Mouse (Mus musculus) forebrain, embryonic 12.5 days (tissue): ENCODE data around the gene Ptgis. TPM values are rescaled to one million over a fixed set of nuclear protein-coding genes. Genes with fewer than 3 reads are reported as not detected.

ENCODE experiments used
- ATAC-seq: fragments of 200-750 bp; cut with Nextera tagmentation; 2 replicates; pipeline ENCODE4 v1.8.0; 2017; ENCODE audit warnings: moderate TSS enrichment; ENCODE audit not compliant: low FRiP score
- H3K27ac ChIP-seq: fragments of 300-500 bp; sonication (generic); 2 replicates; pipeline ENCODE4 v1.5.1; 2016; ENCODE audit warnings: mild to moderate bottlenecking
- H3K27me3 ChIP-seq: fragments of 300-500 bp; sonication (generic); 2 replicates; pipeline ENCODE4 v1.6.1; 2016; ENCODE audit warnings: mild to moderate bottlenecking
- H3K36me3 ChIP-seq: fragments of 300-500 bp; sonication (generic); replicated peaks from 2 replicates; pipeline ENCODE4 v1.6.1; 2016; ENCODE audit warnings: mild to moderate bottlenecking
- H3K4me1 ChIP-seq: fragments of 300-500 bp; sonication (generic); 2 replicates; pipeline ENCODE4 v1.6.1; 2016
- H3K4me2 ChIP-seq: fragments of 300-500 bp; sonication (generic); 2 replicates; pipeline ENCODE4 v1.6.1; 2016; ENCODE audit warnings: mild to moderate bottlenecking, moderate library complexity
- H3K4me3 ChIP-seq: fragments of 300-500 bp; sonication (generic); replicated peaks from 2 replicates; pipeline ENCODE4 v1.5.1; 2016; ENCODE audit warnings: mild to moderate bottlenecking
- H3K9ac ChIP-seq: fragments of 300-500 bp; sonication (generic); 2 replicates; pipeline ENCODE4 v1.6.1; 2016; ENCODE audit warnings: mild to moderate bottlenecking
- H3K9me3 ChIP-seq: fragments of 300-500 bp; sonication (generic); 2 replicates; pipeline ENCODE4 v1.6.1; 2016
- WGBS: fragments of 180-500 bp; shearing (Covaris S2); methylation state at CpG from one replicate; pipeline ENCODE4 v1.1.7; 2016; 5-methylcytosine and 5-hydroxymethylcytosine counted together
- polyA plus RNA-seq: library from polyadenylated mRNA; unstranded; fragments of >200 nt; fragmentation: Nextera tagmentation; extraction: Ambion mirVana; gene quantifications from 2 replicates; pipeline ENCODE4 v1.2.1, GENCODE M21; 2016

Gene Ptgis
- polyA plus RNA-seq, 1 experiment from 2014 or later = 6.0 TPM

DNA sequence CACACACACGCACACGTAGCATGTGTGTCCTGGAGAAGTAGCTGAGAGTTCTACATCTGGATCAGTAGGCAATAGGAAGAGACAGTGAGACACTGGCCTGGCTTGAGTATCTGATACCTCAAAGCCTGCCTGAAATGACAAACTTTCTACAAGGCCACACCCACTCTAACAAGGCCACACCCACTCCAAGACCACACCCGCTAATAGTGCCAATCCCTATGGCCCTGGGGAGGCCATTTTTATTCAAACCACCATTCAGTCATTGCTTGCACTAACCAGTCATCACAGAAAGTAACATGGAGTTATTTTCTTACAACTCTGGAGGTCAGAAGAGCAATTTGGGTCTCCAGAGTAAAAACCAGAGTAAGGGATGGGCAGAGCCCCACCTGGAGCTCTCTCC, 32.3 kb upstream of the Ptgis start:
- H3K9me3 ChIP-seq = no peaks in the 10 kb centered on the region
- no peaks in the 10 kb centered on the region for H3K36me3 ChIP-seq
- no peak for ATAC-seq
- WGBS = 83% methylated on average over 3 of the region's 3 CpGs
- no peak overlapping the region for H3K27ac ChIP-seq
- H3K4me1 ChIP-seq = no peaks in the 10 kb centered on the region
- H3K27me3 ChIP-seq = no peaks in the 10 kb centered on the region
- no peak overlapping the region for H3K4me2 ChIP-seq
- H3K4me3 ChIP-seq = no peak overlapping the region
- H3K9ac ChIP-seq = no peak overlapping the region

DNA sequence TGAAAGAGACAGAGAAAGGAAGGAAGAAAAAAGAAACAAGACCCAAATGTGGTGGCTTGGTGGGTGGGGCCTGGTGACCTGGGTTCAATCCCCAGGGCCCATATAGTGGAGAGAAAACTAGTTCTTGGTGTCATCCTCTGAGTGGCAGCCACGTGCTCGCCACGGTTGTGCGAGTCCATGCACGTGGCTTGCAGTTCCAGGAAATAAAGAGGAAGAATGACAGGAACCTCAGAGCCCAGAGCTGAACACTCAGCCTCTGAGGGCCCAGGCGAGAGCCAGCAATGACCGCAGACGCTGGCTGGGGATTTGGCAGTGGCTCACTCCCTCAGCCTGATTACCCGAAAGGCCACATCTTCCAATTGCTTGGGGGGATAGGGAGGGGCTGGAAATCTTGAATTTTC, 30.7 kb upstream of the Ptgis start:
- Histone ChIP-seq H3K9me3 (no peaks in the 10 kb centered on the region), H3K36me3 (no peaks in the 10 kb centered on the region), H3K27ac (no peak overlapping the region), H3K27me3 (no peaks in the 10 kb centered on the region), H3K4me1 (no peaks in the 10 kb centered on the region), H3K4me3 (no peak overlapping the region), H3K9ac (no peak overlapping the region), H3K4me2 (no peak overlapping the region)
- WGBS = 81% methylated on average over 9 of the region's 9 CpGs
- no peak for ATAC-seq

DNA sequence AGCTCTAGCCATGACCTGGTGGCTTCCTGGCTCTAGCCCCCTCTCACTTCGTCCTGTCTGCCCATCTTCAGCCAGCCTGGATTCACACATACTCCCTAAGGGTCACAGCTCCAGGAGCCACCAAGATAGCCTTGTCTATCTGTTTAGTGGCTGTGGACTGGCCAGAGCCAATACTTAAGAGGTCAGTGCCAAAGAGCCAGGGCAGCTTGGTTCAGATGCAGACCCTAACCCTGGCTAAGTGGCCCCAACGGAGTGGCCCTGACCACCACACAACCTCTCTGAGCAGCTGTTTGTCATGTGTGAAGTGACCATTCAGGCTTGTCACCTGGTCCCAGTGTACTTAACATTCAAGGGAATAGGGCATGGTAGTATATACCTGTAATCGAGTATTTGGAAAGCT, 30.1 kb upstream of the Ptgis start:
- 89% methylated on average over 3 of the region's 3 CpGs for WGBS
- no peak overlapping the region for H3K27ac ChIP-seq
- H3K4me3 ChIP-seq = no peak overlapping the region
- no peak overlapping the region for H3K9ac ChIP-seq
- no peak for ATAC-seq
- no peaks in the 10 kb centered on the region for H3K36me3 ChIP-seq
- no peaks in the 10 kb centered on the region for H3K9me3 ChIP-seq
- no peaks in the 10 kb centered on the region for H3K27me3 ChIP-seq
- no peak overlapping the region for H3K4me2 ChIP-seq
- no peaks in the 10 kb centered on the region for H3K4me1 ChIP-seq

DNA sequence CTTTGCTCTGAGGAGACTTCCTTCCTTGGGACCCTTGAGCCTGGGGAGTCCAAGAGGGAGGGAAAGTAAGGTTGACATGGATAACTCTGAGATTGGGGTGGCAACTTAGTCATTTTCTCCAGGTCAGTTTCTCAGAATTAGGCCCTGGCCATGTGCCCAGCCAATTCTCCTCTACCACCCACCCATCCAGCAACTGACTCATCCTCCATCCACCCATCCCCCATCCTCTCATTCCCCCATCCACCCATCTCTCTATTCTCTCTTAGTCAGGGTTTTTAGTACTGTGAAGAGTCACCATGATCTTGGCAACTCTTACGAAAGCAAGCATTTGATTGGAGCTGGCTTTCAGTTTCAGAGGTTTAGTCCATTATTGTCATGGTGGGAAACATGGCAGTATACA, 28.3 kb upstream of the Ptgis start:
- Histone ChIP-seq H3K36me3 (no peaks in the 10 kb centered on the region), H3K27me3 (no peaks in the 10 kb centered on the region), H3K27ac (no peak overlapping the region), H3K9ac (no peak overlapping the region), H3K4me1 (no peaks in the 10 kb centered on the region), H3K9me3 (no peaks in the 10 kb centered on the region), H3K4me3 (no peak overlapping the region), H3K4me2 (no peak overlapping the region)
- WGBS = 97% methylated on average over 1 of the region's 1 CpGs
- ATAC-seq = no peak

DNA sequence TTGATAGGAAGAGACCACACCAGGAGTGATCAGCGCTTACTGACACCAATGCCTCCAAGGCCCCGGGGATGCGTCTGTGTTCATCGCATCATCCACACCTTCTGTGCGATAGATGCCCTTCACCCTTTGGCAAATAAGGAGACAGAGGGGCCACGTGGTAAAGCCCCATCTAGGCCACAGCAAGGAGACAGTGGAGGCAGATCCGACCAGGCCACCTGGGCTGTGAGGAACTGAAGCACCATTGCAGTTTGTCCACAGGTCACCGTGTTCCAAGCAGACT, 27.9 kb upstream of the Ptgis start:
- H3K9ac ChIP-seq = no peak overlapping the region
- no peak for ATAC-seq
- no peaks in the 10 kb centered on the region for H3K36me3 ChIP-seq
- H3K27me3 ChIP-seq = no peaks in the 10 kb centered on the region
- no peak overlapping the region for H3K4me2 ChIP-seq
- no peaks in the 10 kb centered on the region for H3K4me1 ChIP-seq
- WGBS = 88% methylated on average over 8 of the region's 8 CpGs
- no peak overlapping the region for H3K4me3 ChIP-seq
- no peak overlapping the region for H3K27ac ChIP-seq
- H3K9me3 ChIP-seq = no peaks in the 10 kb centered on the region

DNA sequence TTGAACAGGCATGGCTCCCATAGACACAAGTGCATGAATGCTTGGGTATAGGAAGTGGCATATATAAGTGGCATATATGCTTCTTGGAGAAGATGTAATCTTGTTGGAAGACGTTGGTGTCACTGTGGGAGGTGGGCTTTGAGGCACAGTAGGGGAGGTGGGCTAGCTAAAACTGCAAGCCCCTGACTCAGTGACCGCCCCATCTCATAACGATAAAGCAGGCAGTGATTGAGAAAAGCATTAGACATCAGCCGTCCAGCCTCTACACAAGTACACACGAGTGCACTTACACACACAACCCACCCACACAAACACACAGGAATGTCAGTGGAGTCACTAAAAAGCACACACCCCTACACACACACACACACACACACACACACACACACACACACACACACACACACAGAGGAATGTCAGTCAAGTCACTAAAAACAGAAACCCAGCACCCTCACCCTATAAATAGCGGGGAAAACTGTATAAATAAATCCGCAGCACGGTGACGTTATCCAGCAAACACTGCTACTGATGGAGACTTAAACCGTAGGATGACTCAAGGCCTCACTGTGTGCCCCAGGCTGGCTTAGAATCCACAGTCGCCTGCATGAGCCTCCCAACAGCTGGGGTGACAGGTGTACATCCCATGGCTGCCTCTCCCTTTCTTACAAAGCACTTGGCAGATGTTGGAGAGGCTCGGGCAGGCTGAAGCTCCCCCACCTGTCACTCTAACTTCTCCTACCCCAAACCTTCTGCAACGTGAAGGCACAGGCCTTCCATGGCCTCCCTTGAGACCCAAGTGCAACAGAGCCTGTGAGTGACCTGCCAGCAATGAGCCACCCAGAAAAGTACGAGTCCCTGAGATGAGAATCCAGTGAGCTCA, 27.4 kb upstream of the Ptgis start:
- H3K9ac ChIP-seq = no peak overlapping the region
- H3K9me3 ChIP-seq = no peaks in the 10 kb centered on the region
- no peaks in the 10 kb centered on the region for H3K36me3 ChIP-seq
- H3K4me3 ChIP-seq = no peak overlapping the region
- WGBS = 85% methylated on average over 14 of the region's 14 CpGs
- H3K27me3 ChIP-seq = no peaks in the 10 kb centered on the region
- H3K27ac ChIP-seq = no peak overlapping the region
- H3K4me1 ChIP-seq = no peaks in the 10 kb centered on the region
- no peak for ATAC-seq
- no peak overlapping the region for H3K4me2 ChIP-seq

DNA sequence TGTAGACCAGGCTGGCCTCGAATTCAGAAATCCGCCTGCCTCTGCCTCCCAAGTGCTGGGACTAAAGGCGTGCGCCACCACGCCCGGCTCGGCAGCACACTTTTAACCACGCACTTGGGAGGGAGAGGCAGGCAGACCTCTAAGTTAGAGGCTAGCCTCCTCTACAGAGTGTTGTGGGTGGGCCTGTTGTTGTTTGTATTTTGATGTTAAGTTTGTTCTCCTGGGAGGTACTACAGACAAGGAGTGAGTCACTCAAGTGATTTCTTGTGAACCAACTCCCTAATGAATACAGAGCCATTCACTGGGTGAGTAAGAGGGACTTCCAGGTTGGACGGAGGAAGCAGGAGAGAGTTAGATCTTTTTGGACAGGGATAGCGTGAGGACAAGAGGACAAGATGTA, 25.8 kb upstream of the Ptgis start:
- Histone ChIP-seq H3K4me2 (no peak overlapping the region), H3K9me3 (no peaks in the 10 kb centered on the region), H3K4me3 (no peak overlapping the region), H3K27me3 (no peaks in the 10 kb centered on the region), H3K36me3 (no peaks in the 10 kb centered on the region), H3K9ac (no peak overlapping the region), H3K4me1 (no peaks in the 10 kb centered on the region), H3K27ac (no peak overlapping the region)
- WGBS = 94% methylated on average over 10 of the region's 10 CpGs
- ATAC-seq = no peak

DNA sequence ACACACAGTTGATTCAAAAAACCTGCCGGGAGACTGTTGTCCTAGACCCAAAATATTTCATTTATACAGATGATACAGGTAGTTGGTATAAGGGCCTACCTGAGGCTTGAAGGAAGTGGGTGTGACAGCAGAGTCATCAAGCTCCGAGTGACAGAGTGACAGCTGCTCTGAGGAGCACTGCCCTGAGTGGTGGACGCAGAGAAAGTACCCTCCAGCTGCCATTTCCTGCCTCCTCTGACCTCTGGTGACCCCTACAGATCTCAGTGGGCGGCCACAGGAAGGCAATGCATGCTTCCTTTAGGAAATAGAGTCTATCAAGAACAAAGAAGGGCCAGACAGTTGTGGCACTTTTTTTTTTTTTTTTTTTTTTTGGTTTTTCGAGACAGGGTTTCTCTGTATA, 25.4 kb upstream of the Ptgis start:
- H3K9ac ChIP-seq = no peak overlapping the region
- H3K27me3 ChIP-seq = no peaks in the 10 kb centered on the region
- no peak overlapping the region for H3K4me2 ChIP-seq
- H3K4me1 ChIP-seq = no peaks in the 10 kb centered on the region
- no peaks in the 10 kb centered on the region for H3K9me3 ChIP-seq
- H3K4me3 ChIP-seq = no peak overlapping the region
- no peaks in the 10 kb centered on the region for H3K36me3 ChIP-seq
- no peak overlapping the region for H3K27ac ChIP-seq
- WGBS = 60% methylated on average over 4 of the region's 5 CpGs
- no peak for ATAC-seq

DNA sequence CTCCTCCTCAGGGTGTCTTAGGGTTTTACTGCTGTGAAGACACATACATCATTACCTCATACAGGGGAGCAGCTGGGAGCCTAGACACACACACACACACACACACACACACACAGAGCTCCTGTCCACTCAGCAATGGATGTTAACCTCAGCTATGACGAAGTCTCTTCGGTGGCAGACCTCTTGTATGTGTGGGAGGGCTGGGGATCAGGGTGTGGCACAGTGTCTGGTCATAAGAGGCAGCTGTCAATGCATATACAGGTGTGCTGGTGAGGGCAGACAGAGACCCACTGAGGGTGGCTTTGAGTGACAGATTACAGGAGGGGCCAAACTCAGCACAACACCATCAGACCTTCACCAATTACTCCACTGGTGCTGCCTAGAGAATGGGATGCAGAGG, 24.6 kb upstream of the Ptgis start:
- Histone ChIP-seq H3K36me3 (no peaks in the 10 kb centered on the region), H3K4me2 (no peak overlapping the region), H3K27ac (no peak overlapping the region), H3K9me3 (no peaks in the 10 kb centered on the region), H3K9ac (no peak overlapping the region), H3K4me3 (no peak overlapping the region), H3K27me3 (no peaks in the 10 kb centered on the region), H3K4me1 (no peaks in the 10 kb centered on the region)
- no peak for ATAC-seq
- 83% methylated on average over 2 of the region's 2 CpGs for WGBS

DNA sequence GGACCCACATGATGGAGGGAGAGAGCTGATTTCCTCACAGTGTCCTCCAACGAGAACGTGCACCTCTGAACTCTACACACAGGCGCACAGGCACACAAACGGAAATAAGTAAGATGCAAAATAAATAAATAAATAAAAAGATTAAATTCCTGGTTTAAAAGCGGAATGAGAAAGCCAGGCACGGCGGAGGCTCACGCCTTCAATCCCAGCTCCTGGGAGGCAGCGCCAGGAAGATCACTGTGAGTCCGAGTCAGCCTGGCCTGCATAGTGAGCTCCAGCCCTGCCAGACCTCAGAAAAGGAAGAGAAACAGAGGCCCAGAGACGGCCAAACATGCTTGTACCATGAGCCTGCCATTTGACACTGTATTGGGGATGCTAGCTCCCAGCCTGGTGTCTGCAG, 23.5 kb upstream of the Ptgis start:
- Histone ChIP-seq H3K27ac (no peak overlapping the region), H3K9ac (no peak overlapping the region), H3K9me3 (no peaks in the 10 kb centered on the region), H3K4me3 (no peak overlapping the region), H3K4me1 (no peaks in the 10 kb centered on the region), H3K36me3 (no peaks in the 10 kb centered on the region), H3K4me2 (no peak overlapping the region), H3K27me3 (no peaks in the 10 kb centered on the region)
- WGBS = 91% methylated on average over 11 of the region's 11 CpGs
- ATAC-seq = no peak

DNA sequence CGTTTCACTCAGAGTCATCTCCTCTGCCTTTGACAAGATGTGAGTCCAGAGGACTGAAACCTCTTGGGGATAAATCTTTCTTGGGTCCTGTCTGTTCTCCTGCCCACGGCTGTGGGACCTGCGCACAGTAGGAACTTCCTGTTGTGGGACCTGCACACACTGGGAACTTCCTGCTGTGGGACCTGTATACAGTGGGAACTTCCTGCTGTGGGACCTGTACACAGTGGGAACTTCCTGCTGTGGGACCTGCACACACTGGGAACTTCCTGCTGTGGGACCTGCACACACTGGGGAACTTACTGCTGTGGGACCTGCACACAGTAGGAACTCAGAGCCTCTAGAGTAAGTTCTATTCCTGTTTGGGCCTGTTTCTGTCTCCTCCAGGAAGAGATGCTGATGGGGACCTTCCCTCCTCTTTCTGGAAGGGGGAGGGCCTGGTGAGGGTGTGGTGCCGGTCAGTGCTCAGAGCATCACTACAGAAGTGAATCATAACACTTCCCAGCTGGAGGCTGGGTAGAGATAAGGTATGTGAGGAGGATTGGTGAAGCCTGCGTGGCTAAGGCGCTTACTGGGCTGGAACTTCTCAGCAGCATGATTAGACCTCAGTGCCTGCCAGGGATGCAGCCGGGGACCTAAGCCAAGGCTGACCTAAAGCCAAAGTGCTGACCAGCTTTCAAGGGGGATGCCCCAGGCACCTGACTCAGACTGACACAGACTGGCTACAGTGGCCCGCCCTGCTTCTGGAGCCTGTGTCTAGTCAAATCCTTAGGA, 22.8 kb upstream of the Ptgis start:
- H3K9me3 ChIP-seq = no peaks in the 10 kb centered on the region
- 88% methylated on average over 8 of the region's 8 CpGs for WGBS
- no peak overlapping the region for H3K9ac ChIP-seq
- H3K4me3 ChIP-seq = no peak overlapping the region
- ATAC-seq = no peak
- no peaks in the 10 kb centered on the region for H3K27me3 ChIP-seq
- no peak overlapping the region for H3K4me2 ChIP-seq
- no peaks in the 10 kb centered on the region for H3K36me3 ChIP-seq
- no peaks in the 10 kb centered on the region for H3K4me1 ChIP-seq
- no peak overlapping the region for H3K27ac ChIP-seq

DNA sequence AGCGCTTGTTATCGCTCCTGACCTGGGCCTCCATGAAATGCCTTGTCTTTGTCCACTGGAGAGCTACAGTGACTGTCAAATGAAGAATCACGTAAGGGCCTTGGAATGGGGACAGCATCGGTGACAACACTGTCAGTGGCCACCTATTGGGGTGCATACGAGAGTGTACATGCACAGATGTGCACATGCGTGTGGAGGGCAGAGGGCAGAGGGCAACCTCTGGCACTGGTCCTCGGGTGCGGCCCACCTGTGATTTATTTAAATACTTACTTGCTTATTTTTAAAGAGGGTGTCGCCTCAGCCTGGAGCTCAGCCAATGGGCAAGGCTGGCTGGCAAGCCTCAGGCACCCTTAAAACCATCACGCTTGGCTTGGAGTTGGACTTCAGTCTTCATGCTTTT, 22.0 kb upstream of the Ptgis start:
- no peak overlapping the region for H3K27ac ChIP-seq
- no peaks in the 10 kb centered on the region for H3K4me1 ChIP-seq
- no peak for ATAC-seq
- H3K4me3 ChIP-seq = no peak overlapping the region
- WGBS = 92% methylated on average over 10 of the region's 10 CpGs
- no peaks in the 10 kb centered on the region for H3K27me3 ChIP-seq
- H3K4me2 ChIP-seq = no peak overlapping the region
- no peak overlapping the region for H3K9ac ChIP-seq
- H3K36me3 ChIP-seq = no peaks in the 10 kb centered on the region
- no peaks in the 10 kb centered on the region for H3K9me3 ChIP-seq

DNA sequence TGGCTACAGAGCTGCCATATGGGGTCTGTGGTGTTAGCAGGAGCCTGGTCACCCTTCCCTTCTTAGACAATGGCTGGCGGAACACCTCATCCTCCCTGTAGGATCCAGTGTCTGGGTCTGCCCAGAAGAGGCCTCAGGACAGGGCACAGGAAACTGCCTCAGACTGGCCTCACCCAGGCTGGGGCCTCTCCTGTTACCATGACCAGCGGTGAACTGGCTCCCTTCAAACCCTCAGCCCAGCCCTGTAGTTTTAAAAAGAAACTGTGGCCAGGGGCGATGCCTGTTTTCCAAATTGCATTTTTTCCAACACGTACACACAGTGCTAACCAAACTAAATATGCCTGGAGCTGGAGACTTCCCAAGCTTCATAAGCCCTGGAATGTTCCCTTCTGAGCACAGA, 20.7 kb upstream of the Ptgis start:
- Histone ChIP-seq H3K4me1 (no peaks in the 10 kb centered on the region), H3K4me3 (no peak overlapping the region), H3K9ac (no peak overlapping the region), H3K36me3 (no peaks in the 10 kb centered on the region), H3K4me2 (no peak overlapping the region), H3K27me3 (no peaks in the 10 kb centered on the region), H3K27ac (no peak overlapping the region), H3K9me3 (no peaks in the 10 kb centered on the region)
- WGBS = 86% methylated on average over 4 of the region's 4 CpGs
- ATAC-seq = no peak
